Mouse (Mus musculus): ENCODE measurements at regions not wholly inside any gene's neighbourhood (a gene's known extent, or its start where the extent isn't known, plus 50 kb on each side); places are given as distances from the start of the nearest gene placed in this dataset.

GRCm38 (mm10) chr15:102776218-102776850 is 54.4 kb upstream of the Calcoco1 start:
- no peak for DNase-seq (ENCODE audit: low spot score)

- DNase-seq (ENCODE audit: low spot score) = no peak
Measured at GRCm38 (mm10) chr15:102780626-102781025, 58.6 kb upstream of the Calcoco1 start.

GRCm38 (mm10) chr15:102782988-102783799 is 61.2 kb upstream of the Calcoco1 start:
- no peak for DNase-seq (ENCODE audit: low spot score)

GRCm38 (mm10) chr15:102785055-102785820 is 63.3 kb upstream of the Calcoco1 start:
- peak; percentile 35 for DNase-seq (ENCODE audit: low spot score)

GRCm38 (mm10) chr15:102788846-102789518 is 67.0 kb upstream of the Calcoco1 start:
- no peak for DNase-seq (ENCODE audit: low spot score)

- DNase-seq (ENCODE audit: low spot score) = no peak
Measured at GRCm38 (mm10) chr15:102797020-102797618, 75.1 kb upstream of the Calcoco1 start.

GRCm38 (mm10) chr15:102800049-102800448 is 78.1 kb upstream of the Calcoco1 start:
- DNase-seq (ENCODE audit: low spot score) = no peak

- DNase-seq (ENCODE audit: low spot score) = no peak
Measured at GRCm38 (mm10) chr15:102802265-102802813, 80.4 kb upstream of the Calcoco1 start.

GRCm38 (mm10) chr15:102807353-102807752 is 85.4 kb upstream of the Calcoco1 start:
- no peak for DNase-seq (ENCODE audit: low spot score)

GRCm38 (mm10) chr15:102819181-102819580 is 97.2 kb upstream of the Calcoco1 start:
- DNase-seq (ENCODE audit: low spot score) = no peak

GRCm38 (mm10) chr15:102839688-102840087 is 81.2 kb upstream of the Hoxc13 start:
- DNase-seq (ENCODE audit: low spot score) = no peak

GRCm38 (mm10) chr15:102862374-102862773 is 58.5 kb upstream of the Hoxc13 start:
- DNase-seq (ENCODE audit: low spot score) = no peak

GRCm38 (mm10) chr15:102866788-102867187 is 54.1 kb upstream of the Hoxc13 start:
- no peak for DNase-seq (ENCODE audit: low spot score)

All from testis, postnatal 14 days (tissue).